Mouse (Mus musculus) testis, postnatal 14 days (tissue): ENCODE results near the gene Pnpla7.

ENCODE experiments used
- DNase-seq: peaks from one replicate; pipeline ENCODE4 v3.0.0; 2021; ENCODE audit warnings: low spot score

The Pnpla7 gene

GRCm38 (mm10) chr2:24995332-24995731 lies 19.5 kb downstream of the Pnpla7 start:
- no peak for DNase-seq

- DNase-seq, result no peak
Observed at GRCm38 (mm10) chr2:24996471-24996870, 20.6 kb downstream of the Pnpla7 start.

GRCm38 (mm10) chr2:25000544-25001235 lies 24.9 kb downstream of the Pnpla7 start:
- no peak for DNase-seq

GRCm38 (mm10) chr2:25003946-25004786 lies 28.3 kb downstream of the Pnpla7 start:
- DNase-seq, result no peak

- DNase-seq, result no peak
Observed at GRCm38 (mm10) chr2:25006767-25007166, 30.9 kb downstream of the Pnpla7 start.

- DNase-seq, result no peak
Observed at GRCm38 (mm10) chr2:25008250-25008649, 32.4 kb downstream of the Pnpla7 start.

- no peak for DNase-seq
Observed at GRCm38 (mm10) chr2:25022678-25023077, 46.8 kb downstream of the Pnpla7 start.

GRCm38 (mm10) chr2:25025109-25025508 lies 49.3 kb downstream of the Pnpla7 start:
- DNase-seq, result no peak

- DNase-seq, result no peak
Observed at GRCm38 (mm10) chr2:25034994-25035393, 59.2 kb downstream of the Pnpla7 start.

- DNase-seq, result no peak
Observed at GRCm38 (mm10) chr2:25040089-25040488, 64.3 kb downstream of the Pnpla7 start.

GRCm38 (mm10) chr2:25050921-25051320 lies 75.1 kb downstream of the Pnpla7 start:
- no peak for DNase-seq

- DNase-seq, result no peak
Observed at GRCm38 (mm10) chr2:25051450-25051849, 75.6 kb downstream of the Pnpla7 start.

- DNase-seq, result no peak
Observed at GRCm38 (mm10) chr2:25053101-25053500, 77.3 kb downstream of the Pnpla7 start.

- peak; percentile 83 for DNase-seq
Observed at GRCm38 (mm10) chr2:25054221-25055067, 78.6 kb downstream of the Pnpla7 start, which contains the start of gene Nsmf. Nsmf (plus strand) TSS chr2:25054355.

- DNase-seq, result no peak
Observed at GRCm38 (mm10) chr2:25055068-25055405, 79.2 kb downstream of the Pnpla7 start.

GRCm38 (mm10) chr2:25055409-25056155 lies 79.7 kb downstream of the Pnpla7 start:
- DNase-seq, result no peak

GRCm38 (mm10) chr2:25058926-25059325 lies 83.1 kb downstream of the Pnpla7 start:
- DNase-seq, result no peak

- no peak for DNase-seq
Observed at GRCm38 (mm10) chr2:25063523-25063922, 87.7 kb downstream of the Pnpla7 start.

GRCm38 (mm10) chr2:25064285-25064684 lies 88.5 kb downstream of the Pnpla7 start:
- DNase-seq, result no peak

- DNase-seq, result no peak
Observed at GRCm38 (mm10) chr2:25065537-25065936, 89.7 kb downstream of the Pnpla7 start.

GRCm38 (mm10) chr2:25066552-25066951 lies 90.7 kb downstream of the Pnpla7 start:
- no peak for DNase-seq

GRCm38 (mm10) chr2:25069537-25069936 lies 93.7 kb downstream of the Pnpla7 start:
- no peak for DNase-seq
